Mouse (Mus musculus) embryonic facial prominence, embryonic 11.5 days (tissue): ENCODE results near the gene Adamts12. TPM values are rescaled to one million over a fixed set of nuclear protein-coding genes. Genes with fewer than 3 reads are reported as not detected.

Experiments
- ATAC-seq: fragments of 200-750 bp; cut with Nextera tagmentation; replicated peaks from 2 replicates; pipeline ENCODE4 v1.8.0; 2017; ENCODE audit warnings: low read depth; ENCODE audit not compliant: insufficient number of reproducible peaks, low FRiP score, low TSS enrichment
- DNase-seq: peaks from one replicate; pipeline ENCODE4 v3.0.0-alpha.2; 2015; ENCODE audit warnings: low spot score
- H3K27ac ChIP-seq: fragments of 300-500 bp; sonication (generic); replicated peaks from 2 replicates; pipeline ENCODE4 v1.5.1; 2014; ENCODE audit warnings: mild to moderate bottlenecking, low read depth, low read length, control low read depth
- H3K27me3 ChIP-seq: fragments of 300-500 bp; sonication (generic); 2 replicates; pipeline ENCODE4 v1.6.1; 2014; ENCODE audit warnings: mild to moderate bottlenecking, low read length, moderate library complexity, mixed read lengths; ENCODE audit not compliant: control insufficient read depth, insufficient read depth
- H3K36me3 ChIP-seq: fragments of 300-500 bp; sonication (generic); replicated peaks from 2 replicates; pipeline ENCODE4 v1.6.1; 2014; ENCODE audit warnings: low read depth, mild to moderate bottlenecking, low read length, moderate library complexity, mixed read lengths; ENCODE audit not compliant: control insufficient read depth, insufficient read depth
- H3K4me1 ChIP-seq: fragments of 300-500 bp; sonication (generic); 2 replicates; pipeline ENCODE4 v1.6.1; 2014; ENCODE audit warnings: low read length, mixed read lengths; ENCODE audit not compliant: control insufficient read depth, insufficient read depth
- H3K4me2 ChIP-seq: fragments of 300-500 bp; sonication (generic); 2 replicates; pipeline ENCODE4 v1.6.1; 2014; ENCODE audit warnings: low read depth, mild to moderate bottlenecking, control low read depth, low read length, moderate library complexity
- H3K4me3 ChIP-seq: fragments of 300-500 bp; sonication (generic); 2 replicates; pipeline ENCODE4 v1.5.1; 2014; ENCODE audit warnings: low read depth, low read length, control low read depth
- H3K9ac ChIP-seq: fragments of 300-500 bp; sonication (generic); replicated peaks from 2 replicates; pipeline ENCODE4 v1.6.1; 2014; ENCODE audit warnings: mild to moderate bottlenecking, control low read depth, low read length
- H3K9me3 ChIP-seq: fragments of 300-500 bp; sonication (generic); replicated peaks from 2 replicates; pipeline ENCODE4 v1.6.1; 2016; ENCODE audit warnings: mild to moderate bottlenecking, low read length, inconsistent platforms, mixed read lengths; ENCODE audit not compliant: control insufficient read depth
- WGBS: fragments of 180-500 bp; shearing (Covaris S2); extraction: QIAGEN DNeasy Blood & Tissue Kit; methylation state at CpG from one replicate; pipeline ENCODE4 v1.1.7; 2014; 5-methylcytosine and 5-hydroxymethylcytosine counted together
- polyA plus RNA-seq: library from polyadenylated mRNA; unstranded; fragments of >200 nt; fragmentation: Nextera tagmentation; extraction: Ambion mirVana; gene quantifications from 2 replicates; pipeline ENCODE4 v1.2.1, GENCODE M21; 2014

Adamts12 gene
- polyA plus RNA-seq, 1 experiment from 2014 or later, result 1.7 TPM

GRCm38 (mm10) chr15:11064160-11064557 is 431 bp upstream of the Adamts12 start:
- Histone ChIP-seq H3K9me3 (no peaks in the 10 kb centered on the region), H3K27me3 (no peaks in the 10 kb centered on the region), H3K4me2 (peak overlapping the region; percentile 59; the same call in 1 of the 2 replicates), H3K4me3 (no peak overlapping the region), H3K4me1 (peaks cover 5% of the 10 kb centered on the region), H3K27ac (peak overlapping the region; percentile 88; the same call in 1 of the 2 replicates), H3K36me3 (no peaks in the 10 kb centered on the region), H3K9ac (no peak overlapping the region; the same call in 1 of the 2 replicates)
- 8% methylated on average over 2 of the region's 2 CpGs for WGBS
- ATAC-seq (peak; percentile 14; the same call in 1 of the 2 replicates), DNase-seq (no peak)

GRCm38 (mm10) chr15:11065528-11066171 is 1.1 kb downstream of the Adamts12 start:
- peak overlapping the region; percentile 59 for H3K4me2 ChIP-seq
- H3K27ac ChIP-seq, result peak overlapping the region; percentile 88
- no peak for DNase-seq
- no peaks in the 10 kb centered on the region for H3K27me3 ChIP-seq
- H3K9me3 ChIP-seq, result no peaks in the 10 kb centered on the region
- WGBS, result 5% methylated on average over 9 of the region's 9 CpGs
- H3K36me3 ChIP-seq, result no peaks in the 10 kb centered on the region
- no peak for ATAC-seq
- peak overlapping the region; percentile 31 for H3K4me3 ChIP-seq
- peak overlapping the region; percentile 53 for H3K9ac ChIP-seq
- peaks cover 5% of the 10 kb centered on the region for H3K4me1 ChIP-seq

GRCm38 (mm10) chr15:11066299-11066698 is 1.7 kb downstream of the Adamts12 start:
- H3K27me3 ChIP-seq, result no peaks in the 10 kb centered on the region
- peaks cover 5% of the 10 kb centered on the region for H3K4me1 ChIP-seq
- peak overlapping the region; percentile 51 for H3K9ac ChIP-seq
- ATAC-seq, result no peak
- H3K4me2 ChIP-seq, result peak overlapping the region; percentile 59
- no peaks in the 10 kb centered on the region for H3K9me3 ChIP-seq
- peak overlapping the region; percentile 62 for H3K27ac ChIP-seq
- H3K36me3 ChIP-seq, result no peaks in the 10 kb centered on the region
- peak; percentile 51 for DNase-seq
- WGBS, result 5% methylated on average over 5 of the region's 5 CpGs
- H3K4me3 ChIP-seq, result peak overlapping the region; percentile 31; the same call in 1 of the 2 replicates

- no peaks in the 10 kb centered on the region for H3K9me3 ChIP-seq
- no peak for DNase-seq
- no peaks in the 10 kb centered on the region for H3K27me3 ChIP-seq
- WGBS, result 89% methylated on average over 7 of the region's 7 CpGs
- no peak overlapping the region for H3K4me3 ChIP-seq
- ATAC-seq, result no peak
- no peak overlapping the region for H3K4me2 ChIP-seq
- H3K36me3 ChIP-seq, result no peaks in the 10 kb centered on the region
- peaks cover 5% of the 10 kb centered on the region for H3K4me1 ChIP-seq
- no peak overlapping the region for H3K27ac ChIP-seq
- H3K9ac ChIP-seq, result no peak overlapping the region
These were observed 3.3 kb downstream of the Adamts12 start for GRCm38 (mm10) chr15:11067891-11068290.

DNA sequence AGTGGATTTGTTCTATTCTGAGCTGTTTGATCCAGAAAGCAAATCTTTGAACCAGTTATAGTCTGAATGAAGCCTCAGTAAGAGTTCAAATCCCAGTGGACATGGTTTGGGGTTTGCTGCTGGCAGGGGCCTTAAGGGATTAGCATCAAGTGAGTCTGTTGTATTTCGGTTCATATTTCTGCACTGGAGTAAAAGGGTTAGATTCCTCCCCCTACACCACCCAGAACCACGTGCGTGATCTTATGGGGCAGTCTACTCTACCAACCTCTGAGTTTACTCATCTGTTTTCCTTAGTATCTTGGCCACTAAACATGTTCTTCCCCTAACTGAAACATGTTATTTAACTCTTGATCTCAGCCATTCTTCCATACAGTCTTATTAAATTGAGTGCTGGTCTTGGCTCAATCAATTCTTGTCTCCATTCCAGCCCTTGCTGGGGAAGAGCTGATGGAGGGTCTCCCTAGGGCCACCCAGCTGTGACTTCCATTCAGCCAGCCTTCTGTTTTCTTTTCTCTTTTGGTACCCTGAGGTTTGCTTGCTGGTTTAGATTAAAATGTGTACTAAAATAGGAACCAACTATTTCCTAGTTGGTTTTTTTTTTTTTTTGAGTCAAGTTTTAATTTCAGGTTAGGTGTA is 11.3 kb downstream of the Adamts12 start:
- Histone ChIP-seq H3K4me2 (no peak overlapping the region), H3K36me3 (no peaks in the 10 kb centered on the region), H3K27me3 (no peaks in the 10 kb centered on the region), H3K9ac (no peak overlapping the region), H3K9me3 (no peaks in the 10 kb centered on the region), H3K4me3 (no peak overlapping the region), H3K4me1 (no peaks in the 10 kb centered on the region), H3K27ac (no peak overlapping the region)
- ATAC-seq, result no peak
- 76% methylated on average over 3 of the region's 3 CpGs for WGBS
- DNase-seq, result no peak

DNA sequence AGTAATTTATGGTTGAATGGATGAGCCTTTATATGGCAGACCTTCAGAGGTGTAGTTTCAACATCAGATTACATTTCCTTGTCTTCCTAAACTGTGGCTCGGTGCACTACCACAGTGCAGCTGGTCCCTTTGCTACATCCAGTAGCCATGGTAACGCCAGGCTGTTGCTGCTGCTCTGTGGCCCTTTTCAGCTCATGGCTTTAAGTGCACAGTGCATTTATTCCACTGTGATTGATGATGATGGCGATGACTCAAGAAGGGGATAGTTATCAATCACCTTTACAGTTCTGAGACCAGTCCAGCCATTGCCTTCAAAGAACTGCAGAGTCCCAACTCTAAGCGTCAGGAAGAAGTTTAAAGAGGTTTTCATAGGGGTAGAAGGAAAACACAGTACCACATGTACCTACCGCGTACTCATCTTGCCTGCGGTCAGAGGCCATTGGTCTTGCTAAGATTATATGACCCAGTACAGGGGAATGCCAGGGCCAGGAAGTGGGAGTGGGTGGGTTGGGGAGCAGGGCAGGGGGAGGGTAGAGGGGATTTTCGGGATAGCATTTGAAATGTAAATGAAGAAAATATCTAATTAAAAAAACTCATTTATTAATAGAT is 18.5 kb downstream of the Adamts12 start:
- Histone ChIP-seq H3K4me1 (no peaks in the 10 kb centered on the region), H3K4me2 (no peak overlapping the region), H3K9ac (no peak overlapping the region), H3K36me3 (no peaks in the 10 kb centered on the region), H3K9me3 (no peaks in the 10 kb centered on the region), H3K27ac (no peak overlapping the region), H3K4me3 (no peak overlapping the region), H3K27me3 (no peaks in the 10 kb centered on the region)
- WGBS, result 72% methylated on average over 8 of the region's 8 CpGs
- ATAC-seq (0 out of 2 replicates have a peak, but pooled peaks have one; percentile 65), DNase-seq (no peak)

DNA sequence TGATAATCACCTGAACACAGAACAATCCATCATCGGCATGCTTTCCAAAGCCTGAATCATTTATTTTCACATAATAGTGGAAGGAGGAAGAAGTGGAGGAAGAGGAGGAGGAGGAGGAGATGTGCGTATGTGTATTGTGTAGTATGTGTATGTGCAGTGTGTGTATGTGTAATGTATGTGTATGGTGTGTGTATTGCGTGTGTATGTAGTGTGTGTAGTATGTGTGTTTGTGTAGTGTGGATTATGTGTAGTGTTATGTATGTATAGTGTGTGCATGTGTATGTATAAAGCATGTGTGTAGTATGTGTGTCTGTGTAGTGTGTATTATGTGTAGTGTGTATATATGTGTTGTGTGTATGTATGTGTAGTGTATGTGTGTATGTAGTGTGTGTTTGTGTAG is 19.1 kb downstream of the Adamts12 start:
- Histone ChIP-seq H3K36me3 (no peaks in the 10 kb centered on the region), H3K4me2 (no peak overlapping the region), H3K9ac (no peak overlapping the region), H3K4me3 (no peak overlapping the region), H3K27me3 (no peaks in the 10 kb centered on the region), H3K4me1 (no peaks in the 10 kb centered on the region), H3K27ac (no peak overlapping the region), H3K9me3 (no peaks in the 10 kb centered on the region)
- 96% methylated on average over 3 of the region's 3 CpGs for WGBS
- DNase-seq, result no peak
- no peak for ATAC-seq
